Mouse (Mus musculus): ENCODE measurements around the gene Gm6592. TPM values are rescaled to one million over a fixed set of nuclear protein-coding genes. Genes with fewer than 3 reads are reported as not detected.

Gm6592 gene
- polyA plus RNA-seq, 1 experiment from 2014 or later, result not detected

DNA sequence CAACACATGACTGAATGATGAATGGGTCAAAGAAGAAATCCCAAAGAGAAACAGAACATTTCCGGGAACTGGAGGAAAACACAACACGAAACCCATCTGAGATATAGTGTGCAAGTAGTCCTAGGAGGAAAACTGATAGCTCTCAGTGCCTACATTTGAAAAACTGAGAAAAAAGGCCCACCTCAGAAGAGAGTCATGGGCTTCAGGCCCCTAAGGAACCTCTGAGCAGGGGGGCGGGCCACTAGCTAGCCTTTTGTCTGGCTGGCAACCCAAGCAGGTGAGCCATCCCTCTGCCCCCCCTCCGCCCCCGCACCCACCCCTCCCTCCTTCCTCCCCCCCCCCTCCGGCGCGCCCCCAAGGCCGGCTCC is 48.2 kb downstream of the Gm6592 start:
- H3K4me3 ChIP-seq (ENCODE audit: low read depth, low read length), result peak overlapping the region; percentile 47
- H3K4me1 ChIP-seq (ENCODE audit: insufficient read depth, low read depth, low read length), result no peaks in the 10 kb centered on the region
- TF ChIP-seq EP300 (IDR thresholded peaks at IDR 0.05), result no peak
- TF ChIP-seq CTCF (IDR thresholded peaks at IDR 0.05), result no peak
- ATAC-seq (no peak), DNase-seq (ENCODE audit: low spot score) (no peak)
- H3K27ac ChIP-seq (ENCODE audit: low read length), result no peak overlapping the region
- H3K9ac ChIP-seq (replicated peaks; ENCODE audit: low read depth), result no peak overlapping the region
- H3K27me3 ChIP-seq (replicated peaks; ENCODE audit: insufficient read depth, low read length), result no peaks in the 10 kb centered on the region
- H3K36me3 ChIP-seq (ENCODE audit: insufficient read depth, low read length), result no peaks in the 10 kb centered on the region
- no peaks in the 10 kb centered on the region for H3K9me3 ChIP-seq (ENCODE audit: low read length)
- H3K4me2 ChIP-seq (replicated peaks; ENCODE audit: low read depth, low read length), result peak overlapping the region; percentile 65
- WGBS, result 17% methylated on average over 3 of the region's 9 CpGs

DNA sequence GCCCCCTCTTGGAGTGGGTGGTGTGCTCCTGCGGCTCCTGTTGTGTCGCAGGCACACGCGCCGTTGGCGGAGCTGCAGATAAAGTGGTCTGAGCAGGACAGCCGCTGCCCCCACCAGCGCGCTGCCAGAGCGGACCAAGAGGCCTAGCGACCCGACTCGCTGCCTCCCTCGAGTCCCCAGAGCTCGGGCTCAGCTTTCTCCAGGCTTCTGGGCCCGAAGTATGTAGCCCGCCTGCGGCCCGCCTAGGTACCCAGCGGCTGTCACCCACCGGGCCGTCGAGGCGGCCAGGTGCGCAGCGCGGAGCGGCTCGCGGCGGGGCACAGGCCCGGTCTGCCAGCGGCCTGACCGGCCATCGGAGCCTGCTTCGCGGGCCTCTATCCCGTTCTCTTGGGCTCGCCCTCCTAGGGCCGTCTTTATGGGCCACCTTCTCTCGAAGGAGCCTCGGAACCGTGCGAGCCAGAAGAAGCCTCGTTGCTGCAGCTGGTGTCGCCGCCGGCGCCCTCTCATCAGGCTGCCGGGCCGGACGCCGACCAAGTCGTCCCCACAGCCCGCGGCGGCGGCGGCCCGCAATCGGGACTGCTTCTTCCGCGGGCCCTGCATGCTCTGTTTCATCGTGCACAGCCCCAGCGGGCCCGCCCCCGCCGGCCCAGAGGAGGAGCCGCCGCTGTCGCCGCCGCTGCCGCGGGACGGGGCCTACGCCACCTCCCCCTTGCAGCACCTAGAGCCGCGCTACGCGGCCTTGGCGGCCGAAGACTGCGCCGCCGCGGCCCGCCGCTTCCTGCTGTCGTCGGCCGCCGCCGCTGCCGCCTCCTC is 48.8 kb downstream of the Gm6592 start, which contains the start of gene B630019K06Rik:
Gene B630019K06Rik (plus strand): TSS at position 40 of the 813 bp plus-strand sequence.
- H3K9me3 ChIP-seq (ENCODE audit: low read length), result no peaks in the 10 kb centered on the region
- TF ChIP-seq CTCF (IDR thresholded peaks at IDR 0.05), result no peak
- TF ChIP-seq EP300 (IDR thresholded peaks at IDR 0.05), result no peak
- H3K36me3 ChIP-seq (ENCODE audit: insufficient read depth, low read length), result no peaks in the 10 kb centered on the region
- no peaks in the 10 kb centered on the region for H3K27me3 ChIP-seq (replicated peaks; ENCODE audit: insufficient read depth, low read length)
- WGBS, result 9% methylated on average over 14 of the region's 95 CpGs
- peak within 1 kb of the TSS; percentile 78 for H3K27ac ChIP-seq (ENCODE audit: low read length)
- peak within 1 kb of the TSS; percentile 43 for H3K9ac ChIP-seq (replicated peaks; ENCODE audit: low read depth)
- ATAC-seq (peak; percentile 97), DNase-seq (ENCODE audit: low spot score) (peak; percentile 73)
- peak within 1 kb of the TSS; percentile 65 for H3K4me2 ChIP-seq (replicated peaks; ENCODE audit: low read depth, low read length)
- no peaks in the 10 kb centered on the region for H3K4me1 ChIP-seq (ENCODE audit: insufficient read depth, low read depth, low read length)
- H3K4me3 ChIP-seq (ENCODE audit: low read depth, low read length), result peak within 1 kb of the TSS; percentile 47

DNA sequence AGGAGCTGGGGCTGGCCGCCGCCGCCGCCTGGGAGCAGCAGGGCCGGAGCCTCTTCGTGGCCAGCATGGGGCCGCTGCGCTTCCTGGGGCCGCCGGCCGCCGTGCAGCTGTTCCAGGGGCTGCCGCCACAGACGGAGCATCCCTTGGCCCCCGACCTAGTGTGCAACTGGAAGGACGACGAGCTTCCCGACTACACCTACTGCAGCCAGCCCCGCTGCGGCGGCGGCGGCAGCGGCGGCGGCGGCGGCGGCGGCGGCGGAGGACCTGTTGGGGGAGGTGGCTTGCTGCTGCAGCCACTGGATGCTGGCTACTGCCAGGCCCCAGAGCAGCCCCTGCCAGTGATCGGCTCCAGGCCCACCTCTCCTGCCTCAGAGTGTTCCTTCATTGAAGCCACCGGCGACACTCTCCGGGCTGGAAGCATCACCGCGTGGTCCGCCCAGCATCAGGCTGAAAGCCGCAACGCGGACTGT is 49.4 kb downstream of the Gm6592 start:
- ATAC-seq, result peak; percentile 53
- DNase-seq (ENCODE audit: low spot score), result peak; percentile 5

More for the DNA sequence above, 49.4 kb downstream of the Gm6592 start:
- Histone ChIP-seq H3K4me2 (replicated peaks; ENCODE audit: low read depth, low read length) (peak overlapping the region; percentile 65), H3K36me3 (ENCODE audit: insufficient read depth, low read length) (no peaks in the 10 kb centered on the region), H3K9me3 (ENCODE audit: low read length) (no peaks in the 10 kb centered on the region), H3K4me3 (ENCODE audit: low read depth, low read length) (peak overlapping the region; percentile 47), H3K4me1 (ENCODE audit: insufficient read depth, low read depth, low read length) (no peaks in the 10 kb centered on the region), H3K27ac (ENCODE audit: low read length) (peak overlapping the region; percentile 78; the same call in 1 of the 2 replicates), H3K27me3 (replicated peaks; ENCODE audit: insufficient read depth, low read length) (no peaks in the 10 kb centered on the region), H3K9ac (replicated peaks; ENCODE audit: low read depth) (peak overlapping the region; percentile 43)
- no peak for TF ChIP-seq EP300 (IDR thresholded peaks at IDR 0.05)
- WGBS, result 16% methylated on average over 14 of the region's 42 CpGs

Other genes with a start within 250 kb of the Gm6592 start
- not detected in 2 replicates for gene Ssxb8, start 153.2 kb upstream of the Gm6592 start, polyA plus RNA-seq (2015; fragmentation: Nextera tagmentation; extraction: Ambion mirVana)
- not detected in 2 replicates for gene Ssx9, start 95.6 kb upstream of the Gm6592 start, polyA plus RNA-seq (2015; fragmentation: Nextera tagmentation; extraction: Ambion mirVana)
- not detected in 2 replicates for gene Ssxb5, start 40.3 kb upstream of the Gm6592 start, polyA plus RNA-seq (2015; fragmentation: Nextera tagmentation; extraction: Ambion mirVana)
- not detected in 2 replicates for gene Gm5751, start 30.3 kb downstream of the Gm6592 start, polyA plus RNA-seq (2015; fragmentation: Nextera tagmentation; extraction: Ambion mirVana)
- 2.2 and 2.7 TPM in 2 replicates for gene B630019K06Rik, start 48.4 kb downstream of the Gm6592 start, polyA plus RNA-seq (2015; fragmentation: Nextera tagmentation; extraction: Ambion mirVana)
- gene Fthl17b, start 119.0 kb downstream of the Gm6592 start, polyA plus RNA-seq (2015; fragmentation: Nextera tagmentation; extraction: Ambion mirVana), result not detected in 2 replicates
- gene Fthl17c, start 132.6 kb downstream of the Gm6592 start, polyA plus RNA-seq (2015; fragmentation: Nextera tagmentation; extraction: Ambion mirVana), result not detected in 2 replicates
- gene Fthl17d, start 142.8 kb downstream of the Gm6592 start, polyA plus RNA-seq (2015; fragmentation: Nextera tagmentation; extraction: Ambion mirVana), result not detected in 2 replicates
- not detected in 2 replicates for gene Fthl17e, start 189.5 kb downstream of the Gm6592 start, polyA plus RNA-seq (2015; fragmentation: Nextera tagmentation; extraction: Ambion mirVana)
- gene Fthl17f, start 219.0 kb downstream of the Gm6592 start, polyA plus RNA-seq (2015; fragmentation: Nextera tagmentation; extraction: Ambion mirVana), result not detected in 2 replicates

Measured in lung, postnatal 0 days (tissue).